Mouse (Mus musculus): Measurements from ENCODE around the gene Taf3. TPM values are rescaled to one million over a fixed set of nuclear protein-coding genes. Genes with fewer than 3 reads are reported as not detected.

Gene Taf3
- total and polyA plus RNA-seq, 2 experiments: 1.1 to 2.6 TPM

DNA sequence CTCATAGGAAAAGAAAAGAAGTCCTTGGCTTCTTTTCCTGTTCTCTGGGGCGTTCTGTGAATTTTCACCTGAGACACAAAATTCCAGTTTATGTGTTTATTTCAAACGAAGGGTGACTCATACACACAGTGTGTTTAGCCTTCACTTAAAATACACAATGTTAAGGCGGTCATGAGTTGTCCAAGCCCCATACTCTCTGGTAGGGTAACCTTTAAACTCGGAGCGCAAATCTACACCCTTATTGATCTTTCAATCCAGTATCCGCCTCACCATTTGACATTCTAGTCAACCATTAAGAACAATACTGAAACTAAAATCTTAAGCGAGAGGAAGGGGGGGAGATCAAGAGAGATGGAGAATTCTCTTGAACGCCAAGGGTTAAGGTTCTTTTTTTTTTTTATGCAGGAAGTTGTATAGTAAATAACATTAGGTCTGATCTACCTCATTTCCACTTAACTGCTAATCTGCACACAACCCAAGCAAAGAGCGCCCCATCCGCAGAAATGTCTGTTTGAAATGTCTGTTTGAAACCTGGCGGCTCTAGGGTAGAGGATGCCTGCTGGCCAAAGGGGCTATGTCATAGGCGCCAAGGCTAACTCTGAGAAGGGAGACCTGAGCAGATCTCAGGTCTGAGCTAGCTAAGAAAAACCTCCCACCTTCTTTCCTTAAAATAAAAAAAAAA lies 172.6 kb downstream of the Taf3 start:
- Histone ChIP-seq H3K79me2 (ENCODE audit: control insufficient read depth, insufficient read depth, low read length) (no peaks in the 10 kb centered on the region), H3K4me3 (ENCODE audit: insufficient read depth, low read depth, low read length) (no peak overlapping the region), H3K27me3 (ENCODE audit: control insufficient read depth, insufficient read depth, low read length) (peaks cover 7% of the 10 kb centered on the region), H3K27ac (replicated peaks; ENCODE audit: insufficient read depth, low read depth, low read length) (no peak overlapping the region), H3K4me1 (ENCODE audit: control insufficient read depth, insufficient read depth, low read length) (peaks cover 5% of the 10 kb centered on the region), H3K36me3 (ENCODE audit: control insufficient read depth, insufficient read depth, low read length) (no peaks in the 10 kb centered on the region), H3K9ac (ENCODE audit: low read depth, low read length) (no peak overlapping the region)
- DNase-seq (ENCODE audit: extremely low read depth, low read depth, low spot score): no peak
- 47% methylated on average over 12 of the region's 12 CpGs for WGBS
- TF ChIP-seq CTCF (IDR thresholded peaks at IDR 0.05; ENCODE audit: low read depth, low read length) (no peak), POLR2A (IDR thresholded peaks at IDR 0.05; ENCODE audit: extremely low read depth, insufficient read depth, low read length) (no peak)

GRCm38 (mm10) chr2:9875220-9875619 lies 173.2 kb downstream of the Taf3 start:
- Histone ChIP-seq H3K27ac (replicated peaks; ENCODE audit: insufficient read depth, low read depth, low read length) (no peak overlapping the region), H3K4me1 (ENCODE audit: control insufficient read depth, insufficient read depth, low read length) (peaks cover 5% of the 10 kb centered on the region), H3K36me3 (ENCODE audit: control insufficient read depth, insufficient read depth, low read length) (no peaks in the 10 kb centered on the region), H3K27me3 (ENCODE audit: control insufficient read depth, insufficient read depth, low read length) (peaks cover 6% of the 10 kb centered on the region), H3K4me3 (ENCODE audit: insufficient read depth, low read depth, low read length) (no peak overlapping the region), H3K9ac (ENCODE audit: low read depth, low read length) (no peak overlapping the region), H3K79me2 (ENCODE audit: control insufficient read depth, insufficient read depth, low read length) (no peaks in the 10 kb centered on the region)
- TF ChIP-seq CTCF (IDR thresholded peaks at IDR 0.05; ENCODE audit: low read depth, low read length): no peak
- no peak for TF ChIP-seq POLR2A (IDR thresholded peaks at IDR 0.05; ENCODE audit: extremely low read depth, insufficient read depth, low read length)
- WGBS: 73% methylated on average over 4 of the region's 4 CpGs
- no peak for DNase-seq (ENCODE audit: extremely low read depth, low read depth, low spot score)

GRCm38 (mm10) chr2:9874467-9875219 lies 173.8 kb downstream of the Taf3 start:
- no peaks in the 10 kb centered on the region for H3K79me2 ChIP-seq (ENCODE audit: control insufficient read depth, insufficient read depth, low read length)
- H3K27me3 ChIP-seq (ENCODE audit: control insufficient read depth, insufficient read depth, low read length): peaks cover 6% of the 10 kb centered on the region
- no peak overlapping the region for H3K27ac ChIP-seq (replicated peaks; ENCODE audit: insufficient read depth, low read depth, low read length)
- no peaks in the 10 kb centered on the region for H3K36me3 ChIP-seq (ENCODE audit: control insufficient read depth, insufficient read depth, low read length)
- 76% methylated on average over 39 of the region's 39 CpGs for WGBS
- DNase-seq (ENCODE audit: extremely low read depth, low read depth, low spot score): no peak
- H3K9ac ChIP-seq (ENCODE audit: low read depth, low read length): no peak overlapping the region
- no peak overlapping the region for H3K4me3 ChIP-seq (ENCODE audit: insufficient read depth, low read depth, low read length)
- TF ChIP-seq CTCF (IDR thresholded peaks at IDR 0.05; ENCODE audit: low read depth, low read length): no peak
- TF ChIP-seq POLR2A (IDR thresholded peaks at IDR 0.05; ENCODE audit: extremely low read depth, insufficient read depth, low read length): no peak
- H3K4me1 ChIP-seq (ENCODE audit: control insufficient read depth, insufficient read depth, low read length): peaks cover 5% of the 10 kb centered on the region

GRCm38 (mm10) chr2:9873757-9874156 lies 174.6 kb downstream of the Taf3 start:
- DNase-seq (ENCODE audit: extremely low read depth, low read depth, low spot score): no peak
- peaks cover 5% of the 10 kb centered on the region for H3K4me1 ChIP-seq (ENCODE audit: control insufficient read depth, insufficient read depth, low read length)
- H3K4me3 ChIP-seq (ENCODE audit: insufficient read depth, low read depth, low read length): no peak overlapping the region
- H3K79me2 ChIP-seq (ENCODE audit: control insufficient read depth, insufficient read depth, low read length): no peaks in the 10 kb centered on the region
- peaks cover 6% of the 10 kb centered on the region for H3K27me3 ChIP-seq (ENCODE audit: control insufficient read depth, insufficient read depth, low read length)
- H3K27ac ChIP-seq (replicated peaks; ENCODE audit: insufficient read depth, low read depth, low read length): no peak overlapping the region
- no peak overlapping the region for H3K9ac ChIP-seq (ENCODE audit: low read depth, low read length)
- 35% methylated on average over 2 of the region's 2 CpGs for WGBS
- TF ChIP-seq POLR2A (IDR thresholded peaks at IDR 0.05; ENCODE audit: extremely low read depth, insufficient read depth, low read length): no peak
- no peaks in the 10 kb centered on the region for H3K36me3 ChIP-seq (ENCODE audit: control insufficient read depth, insufficient read depth, low read length)

- WGBS: 66% methylated on average over 12 of the region's 12 CpGs
- Histone ChIP-seq H3K79me2 (ENCODE audit: control insufficient read depth, insufficient read depth, low read length) (no peaks in the 10 kb centered on the region), H3K4me1 (ENCODE audit: control insufficient read depth, insufficient read depth, low read length) (peaks cover 2% of the 10 kb centered on the region; the same call in 1 of the 2 replicates), H3K4me3 (ENCODE audit: insufficient read depth, low read depth, low read length) (no peak overlapping the region), H3K27me3 (ENCODE audit: control insufficient read depth, insufficient read depth, low read length) (peaks cover 6% of the 10 kb centered on the region), H3K36me3 (ENCODE audit: control insufficient read depth, insufficient read depth, low read length) (no peaks in the 10 kb centered on the region), H3K27ac (replicated peaks; ENCODE audit: insufficient read depth, low read depth, low read length) (no peak overlapping the region), H3K9ac (ENCODE audit: low read depth, low read length) (no peak overlapping the region)
- TF ChIP-seq POLR2A (IDR thresholded peaks at IDR 0.05; ENCODE audit: extremely low read depth, insufficient read depth, low read length): no peak
- TF ChIP-seq CTCF (IDR thresholded peaks at IDR 0.05; ENCODE audit: low read depth, low read length): no peak
- DNase-seq (ENCODE audit: extremely low read depth, low read depth, low spot score): no peak
Measured at GRCm38 (mm10) chr2:9872682-9873081, 175.7 kb downstream of the Taf3 start.

DNA sequence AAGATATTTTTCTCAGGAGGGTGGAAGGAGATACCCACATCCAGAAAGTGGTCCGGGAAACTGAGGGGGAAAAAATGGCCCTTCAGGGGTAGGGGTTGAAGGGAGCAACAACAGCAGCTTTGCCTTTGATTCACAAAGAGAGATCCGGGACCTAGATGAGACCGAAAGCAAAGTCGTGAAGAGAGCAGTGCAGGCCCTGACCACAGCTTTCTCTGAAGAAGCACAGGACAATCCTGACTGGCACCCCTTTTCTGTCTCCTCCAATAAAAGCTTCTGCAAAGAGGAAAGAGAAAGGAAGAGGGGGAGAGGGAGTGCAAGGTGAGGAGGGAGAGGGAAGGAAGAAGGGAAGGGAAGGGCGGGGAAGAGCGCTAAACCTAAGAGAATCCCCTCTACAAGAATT lies 176.6 kb downstream of the Taf3 start:
- no peaks in the 10 kb centered on the region for H3K36me3 ChIP-seq (ENCODE audit: control insufficient read depth, insufficient read depth, low read length)
- 75% methylated on average over 6 of the region's 6 CpGs for WGBS
- no peak overlapping the region for H3K27ac ChIP-seq (replicated peaks; ENCODE audit: insufficient read depth, low read depth, low read length)
- 0 out of 2 replicates have a peak, but pooled peaks cover 2% of the 10 kb centered on the region for H3K27me3 ChIP-seq (ENCODE audit: control insufficient read depth, insufficient read depth, low read length)
- no peak overlapping the region for H3K9ac ChIP-seq (ENCODE audit: low read depth, low read length)
- TF ChIP-seq CTCF (IDR thresholded peaks at IDR 0.05; ENCODE audit: low read depth, low read length) (no peak), POLR2A (IDR thresholded peaks at IDR 0.05; ENCODE audit: extremely low read depth, insufficient read depth, low read length) (no peak)
- no peak for DNase-seq (ENCODE audit: extremely low read depth, low read depth, low spot score)
- no peaks in the 10 kb centered on the region for H3K79me2 ChIP-seq (ENCODE audit: control insufficient read depth, insufficient read depth, low read length)
- H3K4me3 ChIP-seq (ENCODE audit: insufficient read depth, low read depth, low read length): no peak overlapping the region
- no peaks in the 10 kb centered on the region for H3K4me1 ChIP-seq (ENCODE audit: control insufficient read depth, insufficient read depth, low read length)

Measured in liver, adult 2 months (tissue).